Mouse (Mus musculus): ENCODE measurements at regions not wholly inside any gene's neighbourhood (a gene's known extent, or its start where the extent isn't known, plus 50 kb on each side); places are given as distances from the start of the nearest gene placed in this dataset.

- TF ChIP-seq POLR2A (IDR thresholded peaks at IDR 0.05; ENCODE audit: borderline replicate concordance, extremely low read depth, insufficient read depth, insufficient read length), result no peak
- Histone ChIP-seq H3K27ac (replicated peaks; ENCODE audit: low read depth, low read length) (no peak overlapping the region), H3K27me3 (ENCODE audit: control insufficient read depth, insufficient read depth, low read length) (no peaks in the 10 kb centered on the region)
These were observed 53.2 kb upstream of the Osbpl3 start for GRCm38 (mm10) chr6:50509207-50509606.

GRCm38 (mm10) chr6:50507466-50507865 is 51.5 kb upstream of the Osbpl3 start:
- no peaks in the 10 kb centered on the region for H3K36me3 ChIP-seq (ENCODE audit: control insufficient read depth, insufficient read depth, low read length)
- H3K4me2 ChIP-seq (replicated peaks; ENCODE audit: low read depth, low read length, severe bottlenecking), result no peak overlapping the region
- 0 out of 2 replicates have a peak, but pooled peaks cover 3% of the 10 kb centered on the region for H3K9me3 ChIP-seq (ENCODE audit: control insufficient read depth, low read length)
- H3K9ac ChIP-seq (ENCODE audit: low read depth, low read length, severe bottlenecking), result no peak overlapping the region
- no peak overlapping the region for H3K27ac ChIP-seq (replicated peaks; ENCODE audit: low read depth, low read length)
- ATAC-seq (ENCODE audit: low FRiP score, low read depth) (no peak), DNase-seq (ENCODE audit: low spot score) (no peak)
- WGBS, result 78% methylated on average over 4 of the region's 4 CpGs
- H3K27me3 ChIP-seq (ENCODE audit: control insufficient read depth, insufficient read depth, low read length), result no peaks in the 10 kb centered on the region
- no peak overlapping the region for H3K4me3 ChIP-seq (replicated peaks; ENCODE audit: low read length)
- no peak for TF ChIP-seq POLR2A (IDR thresholded peaks at IDR 0.05; ENCODE audit: borderline replicate concordance, extremely low read depth, insufficient read depth, insufficient read length)
- H3K4me1 ChIP-seq (ENCODE audit: control insufficient read depth, insufficient read depth, low read length), result peaks cover 26% of the 10 kb centered on the region

More at GRCm38 (mm10) chr6:50509207-50509606, 53.2 kb upstream of the Osbpl3 start:
- peak; percentile 11 for DNase-seq (ENCODE audit: low spot score)
- ATAC-seq (ENCODE audit: low FRiP score, low read depth), result no peak; the same call in 1 of the 2 replicates
- Histone ChIP-seq H3K9me3 (ENCODE audit: control insufficient read depth, low read length) (no peaks in the 10 kb centered on the region), H3K4me2 (replicated peaks; ENCODE audit: low read depth, low read length, severe bottlenecking) (no peak overlapping the region), H3K4me1 (ENCODE audit: control insufficient read depth, insufficient read depth, low read length) (peaks cover 18% of the 10 kb centered on the region), H3K4me3 (replicated peaks; ENCODE audit: low read length) (no peak overlapping the region), H3K36me3 (ENCODE audit: control insufficient read depth, insufficient read depth, low read length) (no peaks in the 10 kb centered on the region), H3K9ac (ENCODE audit: low read depth, low read length, severe bottlenecking) (no peak overlapping the region)
- 29% methylated on average over 2 of the region's 2 CpGs for WGBS
